Mouse (Mus musculus) megakaryocyte, embryonic 14.5 days (primary cell): ENCODE results near the gene Pou1f1.

ENCODE experiments used
- FLI1 ChIP-seq: IDR thresholded peaks from 2 replicates; pipeline ENCODE4 v1.6.1; 2012; ENCODE audit warnings: low read length, inconsistent platforms, mixed read lengths
- GATA1 ChIP-seq: IDR thresholded peaks from 3 replicates; pipeline ENCODE4 v1.6.1; 2012; ENCODE audit warnings: mixed read lengths, low read length, inconsistent platforms, borderline replicate concordance

DNA sequence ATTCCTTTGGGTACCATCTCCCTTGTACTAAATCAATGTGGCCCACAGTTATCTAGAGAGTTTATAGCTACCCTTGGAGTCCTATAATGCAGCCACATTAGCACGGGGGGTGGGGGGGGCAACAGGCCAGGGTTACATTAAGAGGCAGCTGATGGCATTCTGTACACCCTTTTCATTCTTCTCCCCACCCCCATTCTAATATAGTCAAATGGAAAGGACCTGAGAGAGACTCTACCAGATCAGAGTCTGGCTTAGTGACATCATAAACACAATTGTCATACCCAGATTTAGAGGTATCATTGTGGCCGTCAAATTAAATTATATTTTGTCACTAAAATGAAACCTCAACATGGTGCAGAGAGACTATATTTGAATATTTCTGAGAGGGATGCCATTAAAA lies 5.7 kb downstream of the Pou1f1 start:
- TF ChIP-seq FLI1: no peak
- no peak for TF ChIP-seq GATA1
